Mouse (Mus musculus) stomach, postnatal 0 days (tissue): ENCODE results near the gene Kdm2b.

Experiments used
- CTCF ChIP-seq: IDR thresholded peaks from 2 replicates; pipeline ENCODE4 v1.5.1; 2016; ENCODE audit warnings: antibody characterized with exemption, low read depth, mild to moderate bottlenecking, moderate library complexity
- EP300 ChIP-seq: optimal IDR thresholded peaks from 2 replicates; pipeline ENCODE3; 2016; ENCODE audit warnings: antibody characterized with exemption

- TF ChIP-seq CTCF (no peak), EP300 (no peak)
These were observed 36.8 kb upstream of the Kdm2b start for GRCm38 (mm10) chr5:123026414-123026813.
